In genomic region chr16:96443468-96443867, GRCm38 (mm10) we compare ENCODE assay signal across 19 mouse cellular contexts. TPM values are rescaled to one million over a fixed set of nuclear protein-coding genes. Genes with fewer than 3 reads are reported as not detected.
"Had no signal": no experiment of that assay in that cellular context is flagged by ENCODE, and none has a peak within 500 bp of the region (broad histone marks: within the 10 kb centered on the region; RNA-seq: fewer than 3 reads in every experiment).

Gene Itgb2l (minus strand): TSS chr16:96443619.

- H3K4me2 ChIP-seq: limb, embryonic 12.5 days; neural tube, embryonic 15.5 days had no signal

- H3K27me3 ChIP-seq: limb, embryonic 12.5 days; megakaryocyte, embryonic 14.5 days; neural tube, embryonic 15.5 days had no signal

- H3K9me3 ChIP-seq: limb, embryonic 12.5 days; megakaryocyte, embryonic 14.5 days; neural tube, embryonic 15.5 days had no signal

- ATAC-seq: intestine, embryonic 16.5 days; lung, postnatal 0 days had no signal

- H3K36me3 ChIP-seq: limb, embryonic 12.5 days; neural tube, embryonic 15.5 days had no signal

- H3K27ac ChIP-seq: limb, embryonic 12.5 days; neural tube, embryonic 15.5 days had no signal

- H3K4me3 ChIP-seq: limb, embryonic 12.5 days; megakaryocyte, embryonic 14.5 days; myocyte; neural tube, embryonic 15.5 days had no signal

- H3K4me1 ChIP-seq: megakaryocyte, embryonic 14.5 days; neural tube, embryonic 15.5 days had no signal

- DNase-seq: kidney, adult 8-10 months; kidney, postnatal 36 days; layer of hippocampus, adult 9-11 months; layer of hippocampus, postnatal 36 days; lung, adult 2 months; lung, postnatal 36 days; midbrain, embryonic 14.5 days; thymus, adult 18-20 months; thymus, postnatal 25 days had no signal

- H3K9ac ChIP-seq: limb, embryonic 12.5 days; neural tube, embryonic 15.5 days had no signal

RNA-seq across cellular contexts. Expression of gene Itgb2l, which starts in this region (rescaled TPM):
- total RNA-seq: layer of hippocampus, adult 18-20 months; layer of hippocampus, postnatal 36 days; left cerebral cortex, postnatal 36 days; liver, adult 2 months had no signal
- polyA plus RNA-seq: liver, adult 2 months; midbrain, embryonic 14.5 days; neural tube, embryonic 11.5 days had no signal
